Comparison of ENCODE assay signal across 13 mouse cellular contexts in genomic region chr14:54180754-54181153, GRCm38 (mm10).
DNase-seq lines count a peak whose midpoint lies in the region; ATAC-seq lines count a peak whose summit lies in the region.
"Had no signal": no experiment of that assay in that cellular context is flagged by ENCODE, and none has a peak within 500 bp of the region (broad histone marks: within the 10 kb centered on the region; RNA-seq: fewer than 3 reads in every experiment).

No protein-coding gene starts in this region.

- no peak overlapping the region for H3K4me3 ChIP-seq in neural tube, embryonic 15.5 days (replicated peaks)
- H3K4me3 ChIP-seq in stomach, embryonic 16.5 days (replicated peaks; ENCODE audit: low read length) = no peak overlapping the region
- H3K4me3 ChIP-seq: embryonic facial prominence, embryonic 15.5 days; neural tube, embryonic 12.5 days had no signal

- no peaks in the 10 kb centered on the region for H3K27me3 ChIP-seq in neural tube, embryonic 15.5 days (replicated peaks)
- no peaks in the 10 kb centered on the region for H3K27me3 ChIP-seq in stomach, embryonic 16.5 days (ENCODE audit: control insufficient read depth, insufficient read depth, low read length)
- H3K27me3 ChIP-seq: embryonic facial prominence, embryonic 15.5 days; neural tube, embryonic 12.5 days had no signal

- 96% methylated on average over 3 of the region's 3 CpGs for WGBS in neural tube, embryonic 15.5 days
- 69% methylated on average over 3 of the region's 3 CpGs for WGBS in stomach, embryonic 16.5 days

- peaks cover 31% of the 10 kb centered on the region for H3K4me1 ChIP-seq in neural tube, embryonic 15.5 days
- H3K4me1 ChIP-seq in stomach, embryonic 16.5 days (ENCODE audit: control insufficient read depth, insufficient read depth, low read length) = peaks cover 13% of the 10 kb centered on the region
- H3K4me1 ChIP-seq: embryonic facial prominence, embryonic 15.5 days had no signal

- peak; percentile 27 for DNase-seq in gastrocnemius, postnatal 14 days
- DNase-seq in gastrocnemius, postnatal 25 days = no peak
- peak; percentile 36 for DNase-seq in kidney, postnatal 4 days
- no peak for DNase-seq in kidney, postnatal 14 days
- DNase-seq in neural tube, embryonic 10.5 days (ENCODE audit: extremely low spot score, low spot score) = no peak
- DNase-seq: B cell, adult 2 months; forebrain, postnatal 0 days; right cerebral cortex, postnatal 25 days had no signal

- no peak overlapping the region for H3K4me2 ChIP-seq in neural tube, embryonic 15.5 days
- no peak overlapping the region for H3K4me2 ChIP-seq in stomach, embryonic 16.5 days (ENCODE audit: low read depth, low read length)
- H3K4me2 ChIP-seq: embryonic facial prominence, embryonic 15.5 days; neural tube, embryonic 12.5 days had no signal

- intact Hi-C loops in gastrocnemius, postnatal 14 days (cut with DNase I; ENCODE audit: low total_unique reads) = no loop called here

- no peaks in the 10 kb centered on the region for H3K36me3 ChIP-seq in neural tube, embryonic 15.5 days
- H3K36me3 ChIP-seq in stomach, embryonic 16.5 days (ENCODE audit: control insufficient read depth, insufficient read depth, low read length) = no peaks in the 10 kb centered on the region
- H3K36me3 ChIP-seq: embryonic facial prominence, embryonic 15.5 days; neural tube, embryonic 12.5 days had no signal

- no peaks in the 10 kb centered on the region for H3K9me3 ChIP-seq in neural tube, embryonic 15.5 days (replicated peaks)
- H3K9me3 ChIP-seq in stomach, embryonic 16.5 days (replicated peaks; ENCODE audit: control insufficient read depth, low read length) = no peaks in the 10 kb centered on the region
- H3K9me3 ChIP-seq: embryonic facial prominence, embryonic 15.5 days; neural tube, embryonic 12.5 days had no signal

- ATAC-seq in neural tube, embryonic 15.5 days (ENCODE audit: low FRiP score) = no peak
- ATAC-seq in stomach, embryonic 16.5 days (ENCODE audit: insufficient read depth, low FRiP score) = no peak
- ATAC-seq in cerebellum, adult (ENCODE audit: insufficient number of reproducible peaks, low FRiP score, low TSS enrichment) = no peak
- ATAC-seq: forebrain, postnatal 0 days had no signal

- H3K9ac ChIP-seq in neural tube, embryonic 15.5 days (replicated peaks) = no peak overlapping the region
- no peak overlapping the region for H3K9ac ChIP-seq in stomach, embryonic 16.5 days (ENCODE audit: low read length)
- H3K9ac ChIP-seq: embryonic facial prominence, embryonic 15.5 days; forebrain, postnatal 0 days; neural tube, embryonic 12.5 days had no signal

- peak overlapping the region; percentile 43; the same call in 1 of the 2 replicates for H3K27ac ChIP-seq in neural tube, embryonic 15.5 days (replicated peaks)
- H3K27ac ChIP-seq in stomach, embryonic 16.5 days (ENCODE audit: low read length) = peak overlapping the region; percentile 40
- H3K27ac ChIP-seq: embryonic facial prominence, embryonic 15.5 days; neural tube, embryonic 12.5 days had no signal

Comparison
In these comparisons a context has a peak if more than half of its experiments do, and no peak if none do; other contexts are left out.
1. DNase-seq: peak in gastrocnemius, postnatal 14 days (single experiment) and kidney, postnatal 4 days (2 of 2); none in gastrocnemius, postnatal 25 days (single experiment), kidney, postnatal 14 days (single experiment) and neural tube, embryonic 10.5 days (single experiment).